Mouse (Mus musculus): ENCODE results near the gene Nr1h5. TPM values are rescaled to one million over a fixed set of nuclear protein-coding genes. Genes with fewer than 3 reads are reported as not detected.

Nr1h5 gene
- polyA plus RNA-seq, 1 experiment from 2014 or later = 0.07 TPM

DNA sequence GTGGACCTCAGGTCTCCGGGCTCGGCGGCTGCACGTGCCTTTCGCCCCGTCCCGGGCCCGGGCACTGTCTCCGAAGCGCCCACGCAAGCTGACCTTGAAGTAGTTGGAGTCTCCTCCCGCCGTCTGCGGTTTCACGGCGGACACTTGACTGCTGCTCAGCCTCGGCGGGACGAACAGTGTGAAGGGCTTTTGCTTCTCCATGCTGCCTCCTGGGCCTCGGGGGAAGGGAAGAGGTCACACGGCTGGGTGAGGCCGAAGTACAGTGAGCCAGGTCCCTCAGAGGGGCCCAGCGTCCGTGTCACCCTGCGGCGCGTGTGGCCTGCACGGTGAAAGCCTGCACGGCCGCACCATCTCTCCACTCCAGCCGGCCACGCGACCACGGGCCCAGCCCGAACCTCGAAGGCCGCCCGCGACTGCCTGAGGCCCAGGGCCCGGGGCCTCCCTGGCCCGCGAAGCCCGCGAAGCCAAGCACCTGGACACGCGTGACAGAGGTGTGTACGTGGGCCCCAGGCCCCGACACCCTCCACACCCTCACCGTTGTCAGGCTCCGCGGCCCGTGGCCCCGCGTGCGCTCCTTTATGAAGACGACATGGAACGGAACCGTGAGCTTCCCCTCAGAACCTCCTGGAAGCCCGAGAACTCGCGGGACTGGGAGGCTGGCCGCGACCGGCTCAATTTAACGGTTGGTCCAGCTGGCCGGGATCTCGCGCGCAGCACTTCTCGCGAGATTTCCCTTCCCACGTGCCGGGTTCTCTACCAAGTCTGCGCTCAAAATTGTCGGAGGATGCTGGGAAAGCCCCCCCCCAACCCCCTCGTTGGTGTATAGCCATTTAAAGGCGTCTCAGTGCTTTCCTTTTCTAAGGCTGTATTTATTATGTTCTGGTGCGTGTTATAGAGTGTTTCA is 28.2 kb downstream of the Nr1h5 start, which contains the start of gene Sycp1:
TSS of gene Sycp1 (minus strand) at position 650 of the 904 bp plus-strand sequence.
- Histone ChIP-seq H3K9ac (replicated peaks; ENCODE audit: low read length) (no peak within 1 kb of the TSS), H3K4me3 (ENCODE audit: low read length) (no peak within 1 kb of the TSS), H3K9me3 (ENCODE audit: low read length) (peaks cover 9% of the 10 kb centered on the region; the same call in 1 of the 2 replicates), H3K4me1 (ENCODE audit: insufficient read depth, low read length) (no peaks in the 10 kb centered on the region), H3K27me3 (ENCODE audit: insufficient read depth, low read length) (no peaks in the 10 kb centered on the region), H3K27ac (ENCODE audit: low read length) (no peak within 1 kb of the TSS), H3K4me2 (replicated peaks; ENCODE audit: low read depth, low read length) (no peak within 1 kb of the TSS), H3K36me3 (ENCODE audit: insufficient read depth, low read length) (no peaks in the 10 kb centered on the region)
- 93% methylated on average over 74 of the region's 78 CpGs for WGBS
- ATAC-seq (ENCODE audit: low FRiP score, low TSS enrichment) = no peak

DNA sequence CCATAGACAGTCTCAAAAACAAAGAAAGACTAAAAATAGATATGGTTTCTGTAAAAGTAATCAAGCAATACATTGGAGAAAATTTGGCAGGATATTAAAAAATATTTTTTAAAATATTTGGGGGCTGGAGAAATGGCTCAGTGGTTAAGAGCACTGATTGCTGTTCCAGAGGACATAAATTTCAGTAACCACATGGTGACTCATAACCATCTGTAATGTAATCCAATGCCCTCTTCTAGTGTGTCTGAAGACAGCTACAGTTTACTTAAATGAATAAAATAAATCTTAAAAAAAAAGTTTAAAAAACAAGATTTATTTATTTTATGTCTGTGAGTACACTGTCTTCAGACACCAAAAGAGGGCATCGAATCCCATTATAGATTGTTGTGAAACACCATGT is 64.8 kb downstream of the Nr1h5 start:
- H3K4me3 ChIP-seq (ENCODE audit: low read length) = no peak overlapping the region
- no peaks in the 10 kb centered on the region for H3K9me3 ChIP-seq (ENCODE audit: low read length)
- no peak for ATAC-seq (ENCODE audit: low FRiP score, low TSS enrichment)
- no peaks in the 10 kb centered on the region for H3K36me3 ChIP-seq (ENCODE audit: insufficient read depth, low read length)
- H3K4me1 ChIP-seq (ENCODE audit: insufficient read depth, low read length) = no peaks in the 10 kb centered on the region
- WGBS = 97% methylated on average over 1 of the region's 1 CpGs
- no peaks in the 10 kb centered on the region for H3K27me3 ChIP-seq (ENCODE audit: insufficient read depth, low read length)
- no peak overlapping the region for H3K9ac ChIP-seq (replicated peaks; ENCODE audit: low read length)
- H3K27ac ChIP-seq (ENCODE audit: low read length) = no peak overlapping the region
- no peak overlapping the region for H3K4me2 ChIP-seq (replicated peaks; ENCODE audit: low read depth, low read length)

Other genes with a start within 250 kb of the Nr1h5 start
- gene Tspan2, start 229.6 kb downstream of the Nr1h5 start, polyA plus RNA-seq (2015; fragmentation: Nextera tagmentation; extraction: Ambion mirVana) = 8.4 and 10.6 TPM in 2 replicates
- 0.06 TPM in 1 of 2 replicates, not detected in the other for gene Tshb, start 181.4 kb downstream of the Nr1h5 start, polyA plus RNA-seq (2015; fragmentation: Nextera tagmentation; extraction: Ambion mirVana)
- gene Sycp1, start 28.0 kb downstream of the Nr1h5 start, polyA plus RNA-seq (2015; fragmentation: Nextera tagmentation; extraction: Ambion mirVana) = 0.28 TPM in 1 of 2 replicates, not detected in the other
- 53.5 and 60.1 TPM in 2 replicates for gene Sike1, start 31.6 kb upstream of the Nr1h5 start, polyA plus RNA-seq (2015; fragmentation: Nextera tagmentation; extraction: Ambion mirVana)
- gene Csde1, start 56.3 kb upstream of the Nr1h5 start, polyA plus RNA-seq (2015; fragmentation: Nextera tagmentation; extraction: Ambion mirVana) = 349 and 364 TPM in 2 replicates
- 102 and 104 TPM in 2 replicates for gene Nras, start 94.2 kb upstream of the Nr1h5 start, polyA plus RNA-seq (2015; fragmentation: Nextera tagmentation; extraction: Ambion mirVana)
- gene Ampd1, start 109.9 kb upstream of the Nr1h5 start, polyA plus RNA-seq (2015; fragmentation: Nextera tagmentation; extraction: Ambion mirVana) = 0.35 and 0.69 TPM in 2 replicates
- gene Dennd2c, start 138.5 kb upstream of the Nr1h5 start, polyA plus RNA-seq (2015; fragmentation: Nextera tagmentation; extraction: Ambion mirVana) = 3.7 and 4.0 TPM in 2 replicates
- 171 and 183 TPM in 2 replicates for gene Bcas2, start 207.5 kb upstream of the Nr1h5 start, polyA plus RNA-seq (2015; fragmentation: Nextera tagmentation; extraction: Ambion mirVana)

Data from kidney, embryonic 16.5 days (tissue).